Mouse (Mus musculus): Measurements from ENCODE around the gene Fam178b. TPM values are rescaled to one million over a fixed set of nuclear protein-coding genes. Genes with fewer than 3 reads are reported as not detected.

Fam178b gene
- polyA plus RNA-seq, 1 experiment from 2014 or later = 3.5 TPM

DNA sequence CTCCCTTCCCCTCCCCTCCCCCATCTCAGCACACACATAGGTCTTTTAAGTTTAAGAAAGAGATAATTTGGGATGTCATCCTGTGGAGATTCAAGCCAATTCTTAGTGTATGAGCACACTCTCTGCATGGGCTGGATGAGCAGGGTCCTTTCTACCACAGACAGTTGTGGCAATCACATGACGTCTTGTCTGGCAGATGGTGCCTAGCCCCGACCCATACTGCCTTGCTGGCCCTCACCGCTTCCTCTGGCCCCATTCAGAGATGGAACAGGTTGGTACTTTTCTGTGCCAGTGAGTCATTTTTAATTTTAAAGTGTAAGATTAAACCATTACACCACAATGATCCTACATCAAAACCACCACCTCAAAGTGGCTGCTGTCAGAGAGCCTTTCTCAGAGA is 36.7 kb downstream of the Fam178b start:
- Histone ChIP-seq H3K4me2 (replicated peaks) (no peak overlapping the region), H3K4me1 (0 out of 2 replicates have a peak, but pooled peaks cover 6% of the 10 kb centered on the region), H3K9ac (no peak overlapping the region), H3K9me3 (replicated peaks) (no peaks in the 10 kb centered on the region), H3K36me3 (no peaks in the 10 kb centered on the region), H3K4me3 (replicated peaks) (no peak overlapping the region), H3K27me3 (no peaks in the 10 kb centered on the region), H3K27ac (replicated peaks) (no peak overlapping the region)
- no peak for ATAC-seq (ENCODE audit: insufficient number of reproducible peaks, low FRiP score, low TSS enrichment, low read depth)
- 47% methylated on average over 3 of the region's 3 CpGs for WGBS

DNA sequence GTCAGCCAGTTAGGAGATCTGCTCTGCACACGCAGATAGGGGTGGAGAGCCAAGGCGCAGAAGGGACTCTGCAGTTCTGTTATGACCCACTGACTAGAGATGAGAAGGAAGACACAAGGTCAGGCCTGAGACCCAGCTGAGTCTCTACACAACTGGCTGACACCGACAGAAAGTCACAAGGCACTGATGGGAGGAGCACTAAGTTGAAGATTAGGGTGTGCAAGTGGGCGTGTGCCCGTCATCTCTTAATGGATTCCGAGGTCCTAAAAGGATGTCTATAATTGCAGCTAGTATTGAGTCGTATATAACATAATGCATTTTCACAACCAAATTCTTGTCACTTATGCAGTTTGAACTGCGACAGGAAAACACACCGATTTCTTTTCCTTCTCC is 38.4 kb downstream of the Fam178b start:
- Histone ChIP-seq H3K9me3 (replicated peaks) (no peaks in the 10 kb centered on the region), H3K4me2 (replicated peaks) (no peak overlapping the region), H3K27me3 (no peaks in the 10 kb centered on the region), H3K4me3 (replicated peaks) (no peak overlapping the region), H3K27ac (replicated peaks) (no peak overlapping the region), H3K4me1 (0 out of 2 replicates have a peak, but pooled peaks cover 6% of the 10 kb centered on the region), H3K36me3 (no peaks in the 10 kb centered on the region), H3K9ac (no peak overlapping the region)
- WGBS = 74% methylated on average over 9 of the region's 9 CpGs
- ATAC-seq (ENCODE audit: insufficient number of reproducible peaks, low FRiP score, low TSS enrichment, low read depth) = no peak

DNA sequence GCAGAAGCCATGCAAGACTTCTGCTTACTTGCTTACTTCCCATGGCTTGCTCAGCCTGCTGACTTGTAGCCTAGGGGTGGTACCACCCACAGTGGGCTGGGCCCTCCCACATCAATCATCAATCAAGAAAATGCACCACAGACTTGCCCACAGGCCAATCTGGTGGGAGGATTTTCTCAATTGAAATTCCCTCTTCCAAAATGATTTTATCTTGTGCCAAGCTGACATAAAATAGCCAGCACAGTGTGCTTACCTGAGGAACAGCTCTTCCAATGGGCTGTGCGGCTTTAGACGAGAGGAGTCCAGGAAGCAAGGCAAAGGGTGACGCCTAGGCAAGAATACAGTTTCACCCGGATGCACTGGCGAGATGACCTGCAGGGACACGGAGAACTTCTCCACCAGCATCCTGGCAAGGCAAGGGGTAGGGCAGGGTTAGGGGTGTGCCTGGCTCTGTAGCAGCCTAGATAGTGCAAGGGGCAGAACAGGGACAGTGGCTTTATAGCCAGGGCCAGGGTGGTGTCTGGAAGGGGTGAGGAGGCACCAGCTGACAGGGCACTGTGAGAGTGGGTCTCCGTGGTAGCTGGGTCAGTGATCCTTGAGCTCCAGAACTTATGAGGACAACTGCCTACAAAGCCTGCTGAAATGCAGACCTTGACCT is 38.9 kb downstream of the Fam178b start:
- H3K4me1 ChIP-seq = 0 out of 2 replicates have a peak, but pooled peaks cover 6% of the 10 kb centered on the region
- WGBS = 73% methylated on average over 7 of the region's 7 CpGs
- ATAC-seq (ENCODE audit: insufficient number of reproducible peaks, low FRiP score, low TSS enrichment, low read depth) = no peak

DNA sequence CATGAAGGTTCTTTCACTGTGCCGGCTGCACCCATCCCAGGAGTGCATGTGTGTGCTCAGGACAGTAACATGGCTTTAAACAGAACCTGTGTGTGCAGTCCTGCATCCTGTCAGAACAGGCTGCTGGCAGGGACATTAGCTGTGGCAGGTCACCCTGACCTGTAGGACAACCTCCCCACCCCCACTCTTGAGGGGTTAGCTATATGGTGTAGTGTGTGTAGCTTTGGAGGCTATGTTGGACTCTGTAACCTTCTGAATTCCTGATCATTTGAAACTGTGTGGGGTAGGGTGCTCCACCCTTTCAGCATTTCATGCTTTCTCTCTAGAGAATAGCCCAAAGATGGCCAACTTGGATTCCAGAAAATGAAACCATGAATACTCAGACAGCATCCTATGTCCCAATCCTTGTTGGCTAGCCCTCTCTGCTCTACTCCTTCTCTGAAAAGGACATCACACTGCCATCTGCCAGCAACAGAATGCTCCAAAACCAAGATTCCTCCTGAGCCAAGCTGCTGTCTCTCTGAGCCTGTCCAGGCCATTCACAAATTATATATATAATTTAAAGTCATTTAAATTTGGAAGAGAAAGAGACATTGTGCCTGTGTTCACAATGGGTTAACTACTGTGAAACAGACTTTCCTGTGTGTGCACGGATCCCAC is 47.0 kb downstream of the Fam178b start:
- H3K9ac ChIP-seq = no peak overlapping the region
- 44% methylated on average over 2 of the region's 2 CpGs for WGBS
- H3K4me2 ChIP-seq (replicated peaks) = no peak overlapping the region

More for the DNA sequence above, 38.9 kb downstream of the Fam178b start:
- Histone ChIP-seq H3K9me3 (replicated peaks) (no peaks in the 10 kb centered on the region), H3K4me3 (replicated peaks) (no peak overlapping the region), H3K27ac (replicated peaks) (no peak overlapping the region), H3K36me3 (no peaks in the 10 kb centered on the region), H3K4me2 (replicated peaks) (no peak overlapping the region), H3K9ac (no peak overlapping the region), H3K27me3 (no peaks in the 10 kb centered on the region)

DNA sequence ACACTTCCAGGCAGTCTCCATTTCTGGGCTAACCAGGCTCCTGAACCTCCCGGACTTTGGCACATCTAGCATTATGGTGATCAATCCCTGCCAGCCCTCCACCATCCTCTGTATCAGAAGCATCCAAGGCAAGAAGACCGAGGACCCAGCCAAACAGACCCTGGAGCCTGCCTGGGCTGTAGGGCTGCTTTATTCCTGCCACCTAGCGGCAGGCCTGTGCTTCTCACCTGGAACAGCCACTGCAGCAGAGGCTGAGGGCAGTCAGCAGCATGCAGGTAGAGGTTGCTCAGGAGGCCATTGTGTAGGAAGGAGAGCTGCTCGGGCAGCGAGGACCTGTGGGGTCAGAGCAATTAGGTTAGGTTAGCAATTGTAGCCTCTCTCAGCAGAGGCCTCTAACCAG is 48.0 kb downstream of the Fam178b start:
- Histone ChIP-seq H3K4me2 (replicated peaks) (no peak overlapping the region), H3K4me3 (replicated peaks) (no peak overlapping the region), H3K27me3 (no peaks in the 10 kb centered on the region), H3K9me3 (replicated peaks) (no peaks in the 10 kb centered on the region), H3K9ac (no peak overlapping the region), H3K27ac (replicated peaks) (no peak overlapping the region), H3K36me3 (no peaks in the 10 kb centered on the region), H3K4me1 (peaks cover 35% of the 10 kb centered on the region)
- peak; percentile 69; the same call in 1 of the 2 replicates for ATAC-seq (ENCODE audit: insufficient number of reproducible peaks, low FRiP score, low TSS enrichment, low read depth)
- 18% methylated on average over 5 of the region's 5 CpGs for WGBS

More for the DNA sequence above, 47.0 kb downstream of the Fam178b start:
- Histone ChIP-seq H3K36me3 (no peaks in the 10 kb centered on the region), H3K4me3 (replicated peaks) (no peak overlapping the region), H3K4me1 (peaks cover 35% of the 10 kb centered on the region), H3K27ac (replicated peaks) (no peak overlapping the region; the same call in 1 of the 2 replicates), H3K27me3 (no peaks in the 10 kb centered on the region), H3K9me3 (replicated peaks) (no peaks in the 10 kb centered on the region)
- no peak for ATAC-seq (ENCODE audit: insufficient number of reproducible peaks, low FRiP score, low TSS enrichment, low read depth)

DNA sequence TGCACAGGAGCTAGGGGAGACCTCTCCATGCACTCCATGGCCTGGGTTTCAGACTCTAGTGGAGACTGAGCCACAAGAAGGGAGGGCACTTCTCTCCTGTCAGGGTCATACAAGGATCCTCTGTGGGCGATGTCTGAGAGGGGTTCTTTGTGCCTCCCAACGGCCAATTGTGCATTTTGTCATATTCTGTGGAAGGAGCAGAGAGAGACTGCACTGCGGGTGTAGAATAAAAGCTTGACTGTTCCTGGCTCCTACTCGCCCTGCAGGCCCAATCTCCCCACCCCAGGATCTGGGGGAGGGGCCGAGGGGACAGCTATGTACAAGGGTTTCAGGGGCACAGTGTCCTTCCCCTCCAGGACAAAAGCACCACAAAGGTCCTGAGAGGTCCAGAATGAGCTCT is 49.1 kb downstream of the Fam178b start:
- no peak for ATAC-seq (ENCODE audit: insufficient number of reproducible peaks, low FRiP score, low TSS enrichment, low read depth)
- Histone ChIP-seq H3K9ac (no peak overlapping the region), H3K36me3 (no peaks in the 10 kb centered on the region), H3K9me3 (replicated peaks) (no peaks in the 10 kb centered on the region), H3K27ac (replicated peaks) (no peak overlapping the region), H3K4me2 (replicated peaks) (no peak overlapping the region), H3K4me3 (replicated peaks) (no peak overlapping the region), H3K4me1 (peaks cover 35% of the 10 kb centered on the region), H3K27me3 (no peaks in the 10 kb centered on the region)
- WGBS = 49% methylated on average over 5 of the region's 5 CpGs

DNA sequence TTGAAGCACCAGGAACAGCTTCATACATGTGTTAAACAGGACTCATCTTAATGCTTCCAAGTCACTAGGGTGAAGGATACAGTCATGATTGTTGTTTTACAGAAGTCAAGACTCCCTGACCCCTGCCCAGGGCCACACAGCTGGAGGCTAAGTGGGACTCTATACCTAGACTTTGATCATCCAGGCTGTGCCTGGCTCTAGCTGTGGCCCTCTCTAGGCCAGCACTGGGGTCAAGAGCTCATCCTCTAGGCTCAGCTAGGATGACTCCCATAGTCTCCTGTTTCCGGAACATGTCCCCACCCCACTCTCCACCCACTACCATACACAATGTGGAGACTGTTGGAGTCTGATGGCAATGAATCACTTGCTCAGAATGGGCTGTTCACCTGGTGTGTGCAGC is 50.1 kb downstream of the Fam178b start:
- H3K27ac ChIP-seq (replicated peaks) = no peak overlapping the region
- no peak for ATAC-seq (ENCODE audit: insufficient number of reproducible peaks, low FRiP score, low TSS enrichment, low read depth)
- no peak overlapping the region for H3K4me3 ChIP-seq (replicated peaks)
- peaks cover 39% of the 10 kb centered on the region for H3K4me1 ChIP-seq
- H3K4me2 ChIP-seq (replicated peaks) = no peak overlapping the region
- H3K27me3 ChIP-seq = no peaks in the 10 kb centered on the region
- 81% methylated on average over 1 of the region's 1 CpGs for WGBS
- no peak overlapping the region for H3K9ac ChIP-seq
- H3K9me3 ChIP-seq (replicated peaks) = no peaks in the 10 kb centered on the region
- H3K36me3 ChIP-seq = no peaks in the 10 kb centered on the region

DNA sequence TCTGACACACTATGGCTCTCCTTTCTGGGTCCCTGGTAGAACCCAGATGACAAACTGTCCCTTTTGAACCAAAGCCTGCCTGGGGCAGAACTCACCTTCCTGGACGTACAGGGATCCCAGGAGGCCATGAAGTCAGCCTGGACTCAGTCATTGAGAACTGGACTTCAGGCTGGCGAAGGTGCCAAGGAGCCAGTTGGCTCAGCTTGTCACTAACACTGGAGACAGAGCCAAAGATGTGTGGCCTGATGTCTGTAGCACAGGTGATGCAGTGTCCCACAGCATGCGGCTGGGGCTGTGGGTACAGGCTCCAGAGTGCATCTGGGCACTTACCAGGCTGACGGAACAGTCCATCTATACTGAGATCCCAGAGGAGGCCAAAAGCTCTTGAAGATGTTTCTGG is 50.9 kb downstream of the Fam178b start:
- no peak overlapping the region for H3K9ac ChIP-seq
- 90% methylated on average over 4 of the region's 4 CpGs for WGBS
- H3K4me2 ChIP-seq (replicated peaks) = no peak overlapping the region
- H3K27me3 ChIP-seq = no peaks in the 10 kb centered on the region
- no peak for ATAC-seq (ENCODE audit: insufficient number of reproducible peaks, low FRiP score, low TSS enrichment, low read depth)
- H3K4me1 ChIP-seq = peaks cover 35% of the 10 kb centered on the region
- H3K36me3 ChIP-seq = no peaks in the 10 kb centered on the region
- no peak overlapping the region for H3K27ac ChIP-seq (replicated peaks)
- H3K4me3 ChIP-seq (replicated peaks) = no peak overlapping the region
- H3K9me3 ChIP-seq (replicated peaks) = no peaks in the 10 kb centered on the region

DNA sequence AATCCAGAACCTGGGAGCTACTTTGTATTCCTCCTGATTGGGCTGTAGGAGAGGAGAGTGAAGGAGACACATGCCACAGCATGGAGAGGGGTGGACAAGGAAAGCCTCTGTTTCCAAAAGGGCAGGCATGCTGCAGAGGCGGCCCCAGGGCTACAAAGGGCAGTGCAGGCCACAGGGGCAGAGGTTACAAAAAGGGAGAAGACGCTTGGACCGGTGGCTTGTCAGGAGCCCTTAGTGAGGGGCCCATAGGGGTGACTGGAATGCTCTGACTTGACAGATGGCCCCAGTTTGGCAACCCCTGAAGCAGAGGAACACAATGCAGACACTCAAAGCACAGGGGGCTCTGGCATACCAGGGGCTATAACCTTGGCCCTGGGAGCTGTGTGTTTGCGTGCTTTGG is 51.6 kb downstream of the Fam178b start:
- no peaks in the 10 kb centered on the region for H3K36me3 ChIP-seq
- H3K4me2 ChIP-seq (replicated peaks) = no peak overlapping the region
- H3K4me3 ChIP-seq (replicated peaks) = no peak overlapping the region
- ATAC-seq (ENCODE audit: insufficient number of reproducible peaks, low FRiP score, low TSS enrichment, low read depth) = no peak
- peaks cover 28% of the 10 kb centered on the region for H3K4me1 ChIP-seq
- no peak overlapping the region for H3K27ac ChIP-seq (replicated peaks)
- 33% methylated on average over 4 of the region's 4 CpGs for WGBS
- no peak overlapping the region for H3K9ac ChIP-seq
- no peaks in the 10 kb centered on the region for H3K9me3 ChIP-seq (replicated peaks)
- no peaks in the 10 kb centered on the region for H3K27me3 ChIP-seq

DNA sequence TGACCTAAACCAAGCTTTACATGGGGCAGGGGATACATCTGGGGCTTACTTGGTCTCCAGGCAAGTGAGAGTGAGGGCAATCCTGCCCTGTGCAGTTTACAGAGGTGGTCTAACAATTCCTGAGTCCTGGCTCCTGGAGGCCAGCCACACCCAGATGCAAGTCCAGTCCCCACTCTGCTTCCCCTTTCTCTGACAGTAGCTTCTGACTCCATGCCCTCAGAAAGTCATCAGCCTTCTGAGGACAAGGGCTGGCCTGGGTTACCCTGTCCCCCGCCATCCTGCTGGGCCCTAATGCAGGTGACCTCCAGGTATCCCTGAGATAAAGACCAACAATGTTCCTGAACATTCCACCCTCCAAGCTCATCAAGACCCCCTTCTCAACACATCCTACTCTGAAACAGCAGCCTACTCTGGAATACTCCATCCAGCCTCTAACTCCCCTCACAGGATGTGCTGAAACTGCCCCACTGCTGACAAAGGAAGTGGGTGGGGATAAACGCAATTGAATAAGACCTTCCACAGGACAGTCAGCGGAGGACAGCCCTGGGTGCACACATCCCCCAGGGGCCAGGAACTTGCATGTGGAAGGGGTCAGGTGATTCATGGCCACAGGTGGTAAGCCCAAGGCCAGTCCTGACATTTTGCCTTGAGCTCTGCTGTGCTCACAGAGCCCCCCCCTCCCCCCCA is 52.8 kb downstream of the Fam178b start:
- no peak overlapping the region for H3K9ac ChIP-seq
- H3K4me2 ChIP-seq (replicated peaks) = no peak overlapping the region
- WGBS = 60% methylated on average over 3 of the region's 3 CpGs
- H3K27ac ChIP-seq (replicated peaks) = no peak overlapping the region
- no peaks in the 10 kb centered on the region for H3K36me3 ChIP-seq
- H3K4me3 ChIP-seq (replicated peaks) = no peak overlapping the region
- peaks cover 20% of the 10 kb centered on the region for H3K4me1 ChIP-seq
- no peak for ATAC-seq (ENCODE audit: insufficient number of reproducible peaks, low FRiP score, low TSS enrichment, low read depth)
- no peaks in the 10 kb centered on the region for H3K9me3 ChIP-seq (replicated peaks)
- no peaks in the 10 kb centered on the region for H3K27me3 ChIP-seq

DNA sequence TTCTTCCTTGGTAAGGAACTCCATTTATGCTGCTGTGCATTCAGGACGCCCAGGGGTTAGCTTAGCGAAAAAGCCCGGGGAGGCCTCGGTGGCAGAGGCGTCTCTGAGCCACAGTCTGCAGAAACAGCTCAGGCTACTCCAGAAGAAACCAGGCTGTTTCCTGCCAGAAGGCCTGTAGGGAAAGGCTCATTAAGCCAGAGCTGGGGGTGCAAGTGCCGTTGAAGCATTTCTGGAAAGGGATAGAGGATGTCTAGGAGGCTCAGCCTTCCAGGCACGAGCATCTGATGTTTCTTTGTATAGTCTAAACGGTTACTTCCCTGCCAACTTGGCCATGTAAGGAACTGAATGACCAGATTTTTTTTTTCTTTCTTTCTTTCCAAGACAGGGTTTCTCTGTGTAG is 54.4 kb downstream of the Fam178b start:
- Histone ChIP-seq H3K9me3 (replicated peaks) (no peaks in the 10 kb centered on the region), H3K27ac (replicated peaks) (no peak overlapping the region), H3K9ac (no peak overlapping the region), H3K36me3 (no peaks in the 10 kb centered on the region), H3K4me3 (replicated peaks) (no peak overlapping the region), H3K4me1 (peaks cover 6% of the 10 kb centered on the region), H3K4me2 (replicated peaks) (no peak overlapping the region), H3K27me3 (no peaks in the 10 kb centered on the region)
- 34% methylated on average over 8 of the region's 8 CpGs for WGBS
- ATAC-seq (ENCODE audit: insufficient number of reproducible peaks, low FRiP score, low TSS enrichment, low read depth) = no peak
